In genomic region chr11:69249131-69249530, GRCm38 (mm10) we compare ENCODE assay signal across 15 mouse cellular contexts. TPM values are rescaled to one million over a fixed set of nuclear protein-coding genes. Genes with fewer than 3 reads are reported as not detected.
"Had no signal": no experiment of that assay in that cellular context is flagged by ENCODE, and none has a peak within 500 bp of the region (broad histone marks: within the 10 kb centered on the region; RNA-seq: fewer than 3 reads in every experiment).

No protein-coding gene starts in this region.

- ATAC-seq: midbrain, embryonic 16.5 days had no signal

- DNase-seq: lung, adult 18-20 months; lung, embryonic 14.5 days; lung, postnatal 10 days; lung, postnatal 4 days; midbrain, embryonic 14.5 days; retina, postnatal 1 day; right cerebral cortex, adult 18-20 months; right cerebral cortex, postnatal 14 days; thymus, adult 2 months; thymus, postnatal 25 days; thymus, postnatal 4 days had no signal

RNA-seq across cellular contexts. Expression of gene Gucy2e, which starts 12.3 kb away (rescaled TPM):
- total RNA-seq: megakaryocyte-erythroid progenitor cell, adult 5-6 weeks had no signal
- polyA plus RNA-seq: lung, embryonic 14.5 days; myocyte; neural tube, embryonic 11.5 days had no signal

RNA-seq across cellular contexts. Expression of gene Alox8, which starts 51.5 kb away (rescaled TPM):
- total RNA-seq: megakaryocyte-erythroid progenitor cell, adult 5-6 weeks had no signal
- polyA plus RNA-seq: lung, embryonic 14.5 days; myocyte; neural tube, embryonic 11.5 days had no signal
